Mouse (Mus musculus): ENCODE data around the gene Yjefn3. TPM values are rescaled to one million over a fixed set of nuclear protein-coding genes. Genes with fewer than 3 reads are reported as not detected.

Yjefn3 gene
- total and polyA plus RNA-seq, 3 experiments, result 13.3 to 16.8 (median 14.2) TPM

DNA sequence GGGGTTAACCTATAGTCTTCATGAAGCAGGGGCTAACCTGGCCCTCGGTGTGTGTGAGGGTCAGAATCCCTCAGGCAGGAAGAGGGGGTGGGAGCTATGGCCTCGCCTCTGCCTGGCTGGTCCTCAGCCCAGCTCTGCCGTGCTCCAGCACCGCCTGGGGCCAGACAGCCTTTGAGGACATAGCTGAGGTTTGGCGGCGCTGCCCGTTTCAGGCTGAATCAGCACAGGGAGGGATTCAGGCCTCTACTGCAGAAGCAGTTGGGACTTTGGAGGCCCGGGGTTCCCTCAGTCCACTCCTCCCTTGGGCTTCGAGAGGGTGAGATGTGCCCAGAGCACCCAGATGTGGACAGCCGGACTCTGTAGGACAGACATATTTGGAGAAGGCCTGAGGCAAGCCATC, 26.4 kb downstream of the Yjefn3 start:
- no peak overlapping the region for H3K9ac ChIP-seq (ENCODE audit: low read depth, low read length)
- no peak for DNase-seq
- TF ChIP-seq EP300 (IDR thresholded peaks at IDR 0.05; ENCODE audit: insufficient read depth, low read depth, low read length) (no peak), CTCF (IDR thresholded peaks at IDR 0.05) (no peak), POLR2A (IDR thresholded peaks at IDR 0.05; ENCODE audit: insufficient read depth, low read depth, low read length) (no peak)
- no peaks in the 10 kb centered on the region for H3K4me1 ChIP-seq (ENCODE audit: control insufficient read depth, insufficient read depth, low read length)
- H3K27ac ChIP-seq, result no peak overlapping the region
- WGBS, result 46% methylated on average over 10 of the region's 10 CpGs
- no peaks in the 10 kb centered on the region for H3K36me3 ChIP-seq (ENCODE audit: control insufficient read depth, insufficient read depth, low read length)
- H3K4me3 ChIP-seq, result no peak overlapping the region
- intact Hi-C loops (cut with DNase I), result no loop called here
- no peaks in the 10 kb centered on the region for H3K79me2 ChIP-seq (replicated peaks; ENCODE audit: control insufficient read depth, insufficient read depth, low read length)
- H3K27me3 ChIP-seq (ENCODE audit: control insufficient read depth, insufficient read depth, low read length), result peaks cover 4% of the 10 kb centered on the region

DNA sequence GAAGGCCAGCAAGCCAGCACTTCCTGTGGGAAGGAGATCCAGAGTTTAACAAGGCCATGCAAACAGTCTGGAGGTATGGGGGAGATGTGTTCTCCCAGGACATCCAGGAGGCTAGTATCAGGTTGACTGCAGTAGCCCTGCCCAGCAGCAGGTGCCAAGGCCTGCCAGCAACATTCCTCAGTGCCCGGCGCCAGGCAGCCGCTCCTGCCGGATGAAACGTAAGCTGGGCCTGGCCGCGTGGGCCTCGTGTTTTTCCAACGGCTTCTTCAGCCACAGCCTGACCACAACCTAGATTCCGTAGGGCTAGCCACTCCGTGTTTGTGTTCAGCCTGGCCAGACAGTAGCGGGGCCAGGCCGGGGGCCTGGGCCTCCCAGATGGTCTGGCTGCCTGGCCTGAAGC, 27.9 kb downstream of the Yjefn3 start:
- H3K27me3 ChIP-seq (ENCODE audit: control insufficient read depth, insufficient read depth, low read length), result no peaks in the 10 kb centered on the region
- TF ChIP-seq EP300 (IDR thresholded peaks at IDR 0.05; ENCODE audit: insufficient read depth, low read depth, low read length), result no peak
- no peak for TF ChIP-seq CTCF (IDR thresholded peaks at IDR 0.05)
- TF ChIP-seq POLR2A (IDR thresholded peaks at IDR 0.05; ENCODE audit: insufficient read depth, low read depth, low read length), result no peak
- H3K79me2 ChIP-seq (replicated peaks; ENCODE audit: control insufficient read depth, insufficient read depth, low read length), result no peaks in the 10 kb centered on the region
- 72% methylated on average over 13 of the region's 13 CpGs for WGBS
- H3K4me3 ChIP-seq, result no peak overlapping the region
- DNase-seq, result no peak
- no peaks in the 10 kb centered on the region for H3K4me1 ChIP-seq (ENCODE audit: control insufficient read depth, insufficient read depth, low read length)
- no peak overlapping the region for H3K27ac ChIP-seq
- intact Hi-C loops (cut with DNase I), result loop anchor here (1.0 to 2.0 kb wide), 4 partner anchors 17 to 296 kb away; no protein-coding TSS in a partner anchor
- no peaks in the 10 kb centered on the region for H3K36me3 ChIP-seq (ENCODE audit: control insufficient read depth, insufficient read depth, low read length)
- H3K9ac ChIP-seq (ENCODE audit: low read depth, low read length), result no peak overlapping the region

DNA sequence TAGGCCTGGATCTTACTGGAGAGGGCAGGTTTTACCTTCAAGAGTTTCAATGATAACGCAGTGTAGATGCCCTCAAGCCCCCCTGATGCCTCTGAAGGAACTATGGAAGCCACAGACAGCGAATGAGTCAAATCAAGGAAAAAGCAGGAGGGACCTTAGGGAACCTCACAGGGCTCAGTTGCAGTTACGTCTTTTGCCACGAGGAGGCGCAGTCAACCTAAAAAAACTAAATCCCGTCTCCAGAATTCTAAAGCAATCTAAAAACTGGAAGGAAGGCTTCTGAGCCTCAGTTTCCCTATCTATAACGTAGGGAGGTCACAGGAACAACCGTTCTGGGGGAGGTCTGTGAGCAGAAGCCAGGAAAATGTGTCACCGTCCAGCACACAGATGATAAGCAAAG, 28.4 kb downstream of the Yjefn3 start:
- whole genome bisulfite sequencing, result 8% methylated on average over 9 of the region's 9 CpGs
- H3K27me3 ChIP-seq (ENCODE audit: control insufficient read depth, insufficient read depth, low read length), result no peaks in the 10 kb centered on the region
- H3K27ac ChIP-seq, result no peak overlapping the region
- H3K4me3 ChIP-seq, result no peak overlapping the region
- no peaks in the 10 kb centered on the region for H3K79me2 ChIP-seq (replicated peaks; ENCODE audit: control insufficient read depth, insufficient read depth, low read length)
- DNase-seq, result peak; percentile 51 to 78
- H3K4me1 ChIP-seq (ENCODE audit: control insufficient read depth, insufficient read depth, low read length), result no peaks in the 10 kb centered on the region
- no peaks in the 10 kb centered on the region for H3K36me3 ChIP-seq (ENCODE audit: control insufficient read depth, insufficient read depth, low read length)
- no peak overlapping the region for H3K9ac ChIP-seq (ENCODE audit: low read depth, low read length)
- TF ChIP-seq CTCF (IDR thresholded peaks at IDR 0.05) (peak; percentile 99), EP300 (IDR thresholded peaks at IDR 0.05; ENCODE audit: insufficient read depth, low read depth, low read length) (0 out of 2 replicates have a peak, but pooled peaks have one; percentile 41), POLR2A (IDR thresholded peaks at IDR 0.05; ENCODE audit: insufficient read depth, low read depth, low read length) (no peak)
- intact Hi-C loops (cut with DNase I), result loop anchor here (1.0 to 2.0 kb wide), 4 partner anchors 17 to 297 kb away; no protein-coding TSS in a partner anchor

DNA sequence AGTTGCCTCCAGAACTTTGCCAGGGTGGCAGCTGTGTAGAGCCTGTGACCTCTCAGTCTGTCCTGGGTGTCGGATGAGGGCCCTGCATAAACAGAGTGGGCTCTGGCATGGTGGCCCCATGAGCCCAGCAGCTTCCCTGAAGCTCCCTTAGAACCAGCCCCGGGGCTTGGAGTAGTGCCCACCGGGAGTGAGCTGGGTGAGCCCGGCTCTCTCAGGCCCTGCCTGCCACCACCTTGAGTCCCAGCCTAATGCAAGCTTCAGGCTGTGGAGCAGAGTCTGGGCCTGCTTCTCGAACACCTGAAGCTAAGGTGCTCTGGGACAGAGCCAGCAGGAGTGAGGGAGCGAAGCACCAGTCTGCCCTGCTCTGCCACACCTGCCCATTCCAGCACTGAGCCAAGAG, 31.6 kb downstream of the Yjefn3 start:
- H3K9ac ChIP-seq (ENCODE audit: low read depth, low read length), result no peak overlapping the region
- H3K27me3 ChIP-seq (ENCODE audit: control insufficient read depth, insufficient read depth, low read length), result no peaks in the 10 kb centered on the region
- TF ChIP-seq EP300 (IDR thresholded peaks at IDR 0.05; ENCODE audit: insufficient read depth, low read depth, low read length), result no peak
- TF ChIP-seq CTCF (IDR thresholded peaks at IDR 0.05), result no peak
- no peak for TF ChIP-seq POLR2A (IDR thresholded peaks at IDR 0.05; ENCODE audit: insufficient read depth, low read depth, low read length)
- intact Hi-C loops (cut with DNase I), result no loop called here
- peaks cover 2% of the 10 kb centered on the region; the same call in 1 of the 2 replicates for H3K4me1 ChIP-seq (ENCODE audit: control insufficient read depth, insufficient read depth, low read length)
- no peaks in the 10 kb centered on the region for H3K36me3 ChIP-seq (ENCODE audit: control insufficient read depth, insufficient read depth, low read length)
- 84% methylated on average over 6 of the region's 6 CpGs for WGBS
- H3K4me3 ChIP-seq, result no peak overlapping the region
- no peaks in the 10 kb centered on the region for H3K79me2 ChIP-seq (replicated peaks; ENCODE audit: control insufficient read depth, insufficient read depth, low read length)
- DNase-seq, result no peak
- H3K27ac ChIP-seq, result no peak overlapping the region

DNA sequence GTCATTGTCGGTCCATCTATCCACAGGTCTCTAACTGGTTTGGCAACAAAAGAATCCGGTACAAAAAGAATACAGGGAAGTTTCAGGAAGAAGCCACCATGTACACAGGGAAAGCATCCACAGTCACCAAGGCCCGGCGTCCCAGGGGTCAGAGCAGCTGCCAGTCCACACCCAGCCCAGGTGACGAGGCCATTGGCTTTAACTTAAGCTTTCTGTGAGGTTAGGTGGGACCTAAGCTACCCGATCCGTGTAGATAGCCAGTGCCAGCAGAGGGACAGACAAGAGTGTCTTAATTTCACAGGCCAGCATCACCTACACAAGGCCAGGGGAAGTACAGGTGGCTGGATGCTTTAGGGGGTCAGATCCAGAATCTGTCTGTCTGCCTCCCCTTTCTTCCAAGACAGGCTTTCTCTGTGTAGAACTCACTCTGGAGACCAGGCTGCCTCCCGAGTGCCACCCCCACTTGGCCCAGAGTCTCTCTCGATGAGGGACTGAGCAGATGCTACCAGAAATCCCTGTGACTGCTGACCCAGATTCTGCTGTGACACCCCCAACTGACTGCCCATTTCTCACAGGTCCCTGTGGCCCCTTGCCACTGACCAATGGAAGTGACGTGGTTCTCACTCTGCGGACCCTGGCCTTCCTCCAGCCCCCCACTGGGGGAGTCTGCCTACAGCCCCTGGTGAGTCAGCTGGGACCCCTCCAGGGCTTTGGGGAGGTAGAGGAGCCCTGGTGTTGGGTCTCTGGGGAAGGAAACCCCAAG, 32.3 kb downstream of the Yjefn3 start:
- no peak for TF ChIP-seq EP300 (IDR thresholded peaks at IDR 0.05; ENCODE audit: insufficient read depth, low read depth, low read length)
- no peak for TF ChIP-seq CTCF (IDR thresholded peaks at IDR 0.05)
- no peak for TF ChIP-seq POLR2A (IDR thresholded peaks at IDR 0.05; ENCODE audit: insufficient read depth, low read depth, low read length)
- H3K9ac ChIP-seq (ENCODE audit: low read depth, low read length), result no peak overlapping the region
- H3K4me3 ChIP-seq, result no peak overlapping the region
- no peaks in the 10 kb centered on the region for H3K36me3 ChIP-seq (ENCODE audit: control insufficient read depth, insufficient read depth, low read length)
- intact Hi-C loops (cut with DNase I), result no loop called here
- no peak for DNase-seq
- H3K27ac ChIP-seq, result no peak overlapping the region
- H3K27me3 ChIP-seq (ENCODE audit: control insufficient read depth, insufficient read depth, low read length), result no peaks in the 10 kb centered on the region
- peaks cover 2% of the 10 kb centered on the region; the same call in 1 of the 2 replicates for H3K4me1 ChIP-seq (ENCODE audit: control insufficient read depth, insufficient read depth, low read length)
- no peaks in the 10 kb centered on the region for H3K79me2 ChIP-seq (replicated peaks; ENCODE audit: control insufficient read depth, insufficient read depth, low read length)
- 84% methylated on average over 11 of the region's 11 CpGs for WGBS

DNA sequence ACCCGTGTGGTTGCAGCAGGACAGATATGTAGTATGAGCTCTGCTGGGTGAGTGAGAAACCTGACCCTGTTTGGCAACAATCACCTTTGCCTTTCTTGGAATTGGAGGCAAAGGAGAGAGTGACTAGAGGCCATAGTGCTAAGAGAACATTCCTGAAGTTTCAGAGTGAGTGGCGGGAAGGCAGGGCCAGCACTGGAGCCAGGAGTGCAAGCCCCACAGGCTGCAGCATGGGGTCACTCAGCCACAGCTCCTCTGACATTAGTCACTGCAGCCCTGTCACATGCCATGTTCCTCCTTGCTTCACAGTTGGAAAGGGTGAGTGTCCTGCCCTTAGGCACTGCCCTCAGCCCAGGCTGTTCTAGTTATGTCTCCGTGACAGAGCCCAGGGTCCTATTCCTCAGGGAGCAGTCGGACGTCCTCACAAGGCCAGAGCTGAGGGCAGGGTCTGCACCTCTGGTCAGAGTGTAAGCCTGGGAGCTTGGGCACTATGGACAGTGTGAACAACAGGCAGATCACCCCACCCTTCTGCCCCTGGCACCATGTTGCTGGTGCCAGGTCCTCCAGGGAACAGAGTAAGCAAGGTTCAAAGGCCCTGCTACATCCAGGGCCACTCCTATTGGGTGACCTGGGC, 34.7 kb downstream of the Yjefn3 start:
- TF ChIP-seq POLR2A (IDR thresholded peaks at IDR 0.05; ENCODE audit: insufficient read depth, low read depth, low read length), result no peak
- TF ChIP-seq EP300 (IDR thresholded peaks at IDR 0.05; ENCODE audit: insufficient read depth, low read depth, low read length), result no peak
- no peak for TF ChIP-seq CTCF (IDR thresholded peaks at IDR 0.05)
- Histone ChIP-seq H3K27ac (no peak overlapping the region), H3K79me2 (replicated peaks; ENCODE audit: control insufficient read depth, insufficient read depth, low read length) (no peaks in the 10 kb centered on the region), H3K4me3 (no peak overlapping the region), H3K9ac (ENCODE audit: low read depth, low read length) (no peak overlapping the region), H3K27me3 (ENCODE audit: control insufficient read depth, insufficient read depth, low read length) (no peaks in the 10 kb centered on the region), H3K4me1 (ENCODE audit: control insufficient read depth, insufficient read depth, low read length) (peaks cover 2% of the 10 kb centered on the region; the same call in 1 of the 2 replicates), H3K36me3 (ENCODE audit: control insufficient read depth, insufficient read depth, low read length) (no peaks in the 10 kb centered on the region)
- intact Hi-C loops (cut with DNase I), result no loop called here
- DNase-seq, result no peak
- 67% methylated on average over 5 of the region's 5 CpGs for WGBS
